Mouse (Mus musculus) CH12.LX (cell line): Measurements from ENCODE around the gene Hs3st3a1. TPM values are rescaled to one million over a fixed set of nuclear protein-coding genes. Genes with fewer than 3 reads are reported as not detected.

Source experiments
- DNase-seq: peaks from one replicate; pipeline ENCODE4 v3.0.0-alpha.2; 2013; ENCODE audit errors: extremely low read depth
- H3K27ac ChIP-seq: 2 replicates; pipeline ENCODE4 v1.5.1; 2012; ENCODE audit warnings: low read depth, mild to moderate bottlenecking, control low read depth, moderate library complexity; ENCODE audit not compliant: insufficient read depth
- H3K27me3 ChIP-seq: replicated peaks from 2 replicates; pipeline ENCODE3; 2012; ENCODE audit warnings: inconsistent platforms
- H3K36me3 ChIP-seq, 2 experiments: replicated peaks in 1 of 2; 2 replicates each; pipeline versions ENCODE3 to v1.6.1; 2012; ENCODE audit warnings: inconsistent platforms in 1 of 2, low read length in 1 of 2, mild to moderate bottlenecking in 1 of 2, mixed read lengths in 1 of 2, moderate library complexity in 1 of 2; ENCODE audit not compliant: control insufficient read depth in 1 of 2, insufficient read depth in 1 of 2
- H3K4me1 ChIP-seq, 2 experiments: 2 replicates each; pipeline ENCODE4 v1.6.1; 2012; ENCODE audit warnings: inconsistent platforms in 1 of 2, moderate library complexity in 1 of 2; ENCODE audit not compliant: insufficient read depth in 2 of 2, control insufficient read depth in 1 of 2
- H3K4me2 ChIP-seq: 2 replicates; pipeline ENCODE4 v1.6.1; 2012; ENCODE audit warnings: low read depth, mild to moderate bottlenecking, control low read depth; ENCODE audit not compliant: poor library complexity, insufficient read depth, severe bottlenecking
- H3K4me3 ChIP-seq, 3 experiments: fragments of 150-350 bp in 1 of 3; sonication (generic) in 1 of 3; replicated peaks in 1 of 3; 2 replicates each; pipeline versions ENCODE3 to v1.5.1; 2011 to 2012; ENCODE audit warnings: low read depth in 2 of 3, low read length in 2 of 3, mild to moderate bottlenecking in 2 of 3, moderate library complexity in 2 of 3, control low read depth in 1 of 3, improper control_type of control experiment in 1 of 3, inconsistent platforms in 1 of 3, mixed read lengths in 1 of 3; ENCODE audit not compliant: poor library complexity in 1 of 3
- H3K79me2 ChIP-seq: replicated peaks from 2 replicates; pipeline ENCODE4 v1.6.1; 2012; ENCODE audit warnings: mild to moderate bottlenecking, moderate library complexity; ENCODE audit not compliant: control insufficient read depth, poor library complexity, insufficient read depth, severe bottlenecking; ENCODE audit errors: extremely low read depth
- H3K9ac ChIP-seq: 2 replicates; pipeline ENCODE4 v1.6.1; 2012; ENCODE audit warnings: low read depth, mild to moderate bottlenecking, control low read depth, moderate library complexity; ENCODE audit not compliant: insufficient read depth
- H3K9me3 ChIP-seq: replicated peaks from 2 replicates; pipeline ENCODE3; 2012; ENCODE audit warnings: low read length, inconsistent platforms, mixed read lengths
- BHLHE40 ChIP-seq: IDR thresholded peaks from 2 replicates; pipeline ENCODE4 v1.6.1; 2011; ENCODE audit warnings: mild to moderate bottlenecking, low read depth, low read length, improper control_type of control experiment
- CHD2 ChIP-seq: IDR thresholded peaks from 2 replicates; pipeline ENCODE4 v1.6.1; 2011; ENCODE audit warnings: low read length, improper control_type of control experiment
- CTCF ChIP-seq, 2 experiments: IDR thresholded peaks in 1 of 2; conservative IDR thresholded peaks in 1 of 2; 2 replicates each; pipeline ENCODE4 v1.5.1; 2011 to 2012; ENCODE audit warnings: low read depth in 2 of 2, low read length in 2 of 2, improper control_type of control experiment in 1 of 2, inconsistent platforms in 1 of 2, mild to moderate bottlenecking in 1 of 2, moderate library complexity in 1 of 2
- E2F4 ChIP-seq: IDR thresholded peaks from 2 replicates; pipeline ENCODE4 v1.6.1; 2011; ENCODE audit warnings: low read depth, low read length, improper control_type of control experiment; ENCODE audit not compliant: insufficient replicate concordance
- ELF1 ChIP-seq: IDR thresholded peaks from 2 replicates; pipeline ENCODE4 v1.6.1; 2014; ENCODE audit warnings: low read depth, mild to moderate bottlenecking, inconsistent platforms, low read length, improper control_type of control experiment
- EP300 ChIP-seq: IDR thresholded peaks from 2 replicates; pipeline ENCODE4 v1.6.1; 2011; ENCODE audit warnings: low read length, improper control_type of control experiment
- ETS1 ChIP-seq: conservative IDR thresholded peaks from 2 replicates; pipeline ENCODE4 v1.6.1; 2012; ENCODE audit warnings: low read depth, mild to moderate bottlenecking, inconsistent platforms, low read length, improper control_type of control experiment, moderate library complexity
- HCFC1 ChIP-seq: IDR thresholded peaks from 2 replicates; pipeline ENCODE4 v1.6.1; 2012; ENCODE audit warnings: low read depth, mild to moderate bottlenecking, inconsistent platforms, low read length, improper control_type of control experiment
- IRF4 ChIP-seq: IDR thresholded peaks from 2 replicates; pipeline ENCODE4 v1.6.1; 2014; ENCODE audit warnings: low read depth, mild to moderate bottlenecking, inconsistent platforms, low read length, improper control_type of control experiment
- JUN ChIP-seq: IDR thresholded peaks from 2 replicates; pipeline ENCODE4 v1.6.1; 2011; ENCODE audit warnings: low read depth, mild to moderate bottlenecking, low read length, improper control_type of control experiment, moderate library complexity; ENCODE audit not compliant: insufficient read depth
- MAFK ChIP-seq: IDR thresholded peaks from 2 replicates; pipeline ENCODE4 v1.6.1; 2011; ENCODE audit warnings: low read length, improper control_type of control experiment; ENCODE audit not compliant: insufficient replicate concordance
- MAX ChIP-seq: IDR thresholded peaks from 2 replicates; pipeline ENCODE4 v1.6.1; 2011; ENCODE audit warnings: low read length, improper control_type of control experiment
- MAZ ChIP-seq: IDR thresholded peaks from 2 replicates; pipeline ENCODE4 v1.6.1; 2012; ENCODE audit warnings: low read depth, mild to moderate bottlenecking, inconsistent platforms, low read length, improper control_type of control experiment, moderate library complexity
- MEF2A ChIP-seq: IDR thresholded peaks from 2 replicates; pipeline ENCODE4 v1.6.1; 2014; ENCODE audit warnings: low read depth, mild to moderate bottlenecking, inconsistent platforms, low read length, improper control_type of control experiment, borderline replicate concordance
- MXI1 ChIP-seq: IDR thresholded peaks from 2 replicates; pipeline ENCODE4 v1.6.1; 2011; ENCODE audit warnings: mild to moderate bottlenecking, low read depth, low read length, improper control_type of control experiment
- MYC ChIP-seq: IDR thresholded peaks from 2 replicates; pipeline ENCODE4 v1.6.1; 2011; ENCODE audit warnings: low read depth, mild to moderate bottlenecking, improper control_type of control experiment, low read length
- NELFE ChIP-seq: IDR thresholded peaks from 2 replicates; pipeline ENCODE4 v1.6.1; 2011; ENCODE audit warnings: low read depth, low read length, improper control_type of control experiment
- NRF1 ChIP-seq: IDR thresholded peaks from 2 replicates; pipeline ENCODE4 v1.6.1; 2014; ENCODE audit warnings: low read depth, mild to moderate bottlenecking, inconsistent platforms, low read length, improper control_type of control experiment, moderate library complexity
- PAX5 ChIP-seq: IDR thresholded peaks from 2 replicates; pipeline ENCODE4 v1.6.1; 2012; ENCODE audit warnings: low read length, inconsistent platforms, mixed read lengths
- POLR2A ChIP-seq: IDR thresholded peaks from 2 replicates; pipeline ENCODE4 v1.6.1; 2011; ENCODE audit warnings: low read depth, mild to moderate bottlenecking, improper control_type of control experiment, low read length
- SIN3A ChIP-seq: IDR thresholded peaks from 2 replicates; pipeline ENCODE4 v1.6.1; 2012; ENCODE audit warnings: low read length, improper control_type of control experiment, inconsistent platforms
- TBP ChIP-seq: conservative IDR thresholded peaks from 2 replicates; pipeline ENCODE4 v1.6.1; 2011; ENCODE audit warnings: low read depth, low read length, improper control_type of control experiment
- UBTF ChIP-seq: IDR thresholded peaks from 2 replicates; pipeline ENCODE4 v1.6.1; 2012; ENCODE audit warnings: low read depth, mild to moderate bottlenecking, inconsistent platforms, low read length, improper control_type of control experiment, moderate library complexity
- USF2 ChIP-seq: conservative IDR thresholded peaks from 2 replicates; pipeline ENCODE4 v1.6.1; 2011; ENCODE audit warnings: low read depth, low read length, improper control_type of control experiment
- ZC3H11A ChIP-seq: IDR thresholded peaks from 2 replicates; pipeline ENCODE4 v1.6.1; 2012; ENCODE audit warnings: low read depth, mild to moderate bottlenecking, inconsistent platforms, low read length, improper control_type of control experiment
- ZKSCAN1 ChIP-seq: IDR thresholded peaks from 2 replicates; pipeline ENCODE4 v1.6.1; 2012; ENCODE audit warnings: low read depth, inconsistent platforms, low read length, improper control_type of control experiment, borderline replicate concordance
- ZMIZ1 ChIP-seq: IDR thresholded peaks from 2 replicates; pipeline ENCODE4 v1.6.1; 2012; ENCODE audit warnings: low read depth, mild to moderate bottlenecking, inconsistent platforms, low read length, improper control_type of control experiment
- dilution Hi-C: fragments of 300-500 bp; cut with MboI; formaldehyde crosslinking; loops from 2 replicates; pipeline ENCODE4 v1.14.3; 2020; ENCODE audit warnings: low sequenced_read_pairs; ENCODE audit not compliant: extremely low pct_unique_long_range_greater_than_20kb, extremely low pct_ligation_motif_present
- in situ Hi-C: fragments of 300-500 bp; cut with MboI; formaldehyde crosslinking; loops from 3 replicates; pipeline ENCODE4 v1.14.3; 2019; ENCODE audit warnings: low sequenced_read_pairs, low pct_ligation_motif_present, low pct_unique_long_range_greater_than_20kb, mixed read lengths
- polyA plus RNA-seq: library from polyadenylated mRNA; unstranded; fragments of >175 nt; gene quantifications from 2 replicates; pipeline ENCODE4 v1.2.1, GENCODE M21; 2012; ENCODE audit warnings: low read depth; ENCODE audit not compliant: insufficient read length
- total RNA-seq, 2 experiments: library from RNA; depleted of rRNA; stranded (reverse); fragments of 300-350 nt in 1 of 2; fragments of >200 nt in 1 of 2; gene quantifications; 2 replicates each; pipeline ENCODE4 v1.2.3; 2012 to 2014

The Hs3st3a1 gene
- not detected in 2 replicates for total RNA-seq (2012; rRNA removed)
- not detected in 2 replicates for total RNA-seq (2014; rRNA removed)
- not detected in 2 replicates for polyA plus RNA-seq

- Histone ChIP-seq H3K4me3 (no peak within 1 kb of the TSS), H3K4me1 (no peaks in the 10 kb centered on the region), H3K36me3 (no peaks in the 10 kb centered on the region), H3K4me2 (no peak within 1 kb of the TSS), H3K9me3 (peaks cover 14% of the 10 kb centered on the region), H3K27me3 (no peaks in the 10 kb centered on the region), H3K79me2 (no peaks in the 10 kb centered on the region), H3K27ac (no peak within 1 kb of the TSS), H3K9ac (no peak within 1 kb of the TSS)
- in situ Hi-C loops (loop anchor here (10.0 to 25.0 kb wide), 2 partner anchors 510 to 1023 kb away; partner anchors contain the start of gene Hs3st3b1), dilution Hi-C loops (no loop called here)
- TF ChIP-seq SIN3A, result no peak
- no peak for TF ChIP-seq USF2
- TF ChIP-seq TBP, result no peak
- no peak for TF ChIP-seq HCFC1
- TF ChIP-seq CHD2, result no peak
- no peak for TF ChIP-seq ZKSCAN1
- no peak for TF ChIP-seq MAFK
- no peak for TF ChIP-seq MEF2A
- no peak for TF ChIP-seq E2F4
- no peak for TF ChIP-seq ETS1
- no peak for TF ChIP-seq PAX5
- TF ChIP-seq IRF4, result no peak
- TF ChIP-seq UBTF, result no peak
- TF ChIP-seq POLR2A, result no peak
- TF ChIP-seq JUN, result no peak
- no peak for TF ChIP-seq ELF1
- no peak for TF ChIP-seq BHLHE40
- TF ChIP-seq ZC3H11A, result no peak
- no peak for DNase-seq
These were observed at the start of gene Hs3st3a1 for GRCm38 (mm10) chr11:64434611-64435545. Hs3st3a1 (plus strand) TSS chr11:64435332.

GRCm38 (mm10) chr11:64386333-64386732 lies 48.8 kb upstream of the Hs3st3a1 start:
- DNase-seq, result no peak
- dilution Hi-C loops, result no loop called here
- peaks cover 3 to 16% of the 10 kb centered on the region in 2 experiments; a peak in 3 of 4 replicates for H3K4me1 ChIP-seq
- in situ Hi-C loops, result no loop called here
- no peak overlapping the region for H3K27ac ChIP-seq
- no peaks in the 10 kb centered on the region for H3K27me3 ChIP-seq
- no peak for TF ChIP-seq ZC3H11A
- no peak for TF ChIP-seq ELF1
- TF ChIP-seq UBTF, result no peak
- TF ChIP-seq MYC, result no peak
- no peak for TF ChIP-seq ZMIZ1
- TF ChIP-seq NRF1, result no peak
- no peak for TF ChIP-seq MAZ
- TF ChIP-seq CTCF (conservative IDR thresholded peaks at IDR 0.05 in 1 of 2, IDR thresholded peaks at IDR 0.05 in 1 of 2; ENCODE audit: low read depth in 2 of 2, low read length in 2 of 2), result no peak
- no peak for TF ChIP-seq EP300
- TF ChIP-seq MAX, result no peak
- TF ChIP-seq POLR2A, result no peak
- no peak for TF ChIP-seq NELFE
- no peak for TF ChIP-seq MXI1
- no peak for TF ChIP-seq MAFK
- no peaks in the 10 kb centered on the region for H3K36me3 ChIP-seq
- no peaks in the 10 kb centered on the region for H3K79me2 ChIP-seq
- H3K9me3 ChIP-seq, result no peaks in the 10 kb centered on the region
- H3K4me3 ChIP-seq, result no peak overlapping the region
- no peak overlapping the region for H3K9ac ChIP-seq
- no peak overlapping the region for H3K4me2 ChIP-seq
